Mouse (Mus musculus) liver, embryonic 18 days (tissue): ENCODE results near the gene Ccdc134. TPM values are rescaled to one million over a fixed set of nuclear protein-coding genes. Genes with fewer than 3 reads are reported as not detected.

Experiments used
- polyA plus RNA-seq: library from polyadenylated mRNA; depleted of rRNA; stranded (reverse); fragments of >200 nt; gene quantifications from 2 replicates; pipeline ENCODE4 v1.2.3, GENCODE M21; 2012; rRNA removed

The Ccdc134 gene
- polyA plus RNA-seq: 4.2 and 4.4 TPM in 2 replicates

GRCm38 (mm10) chr15:82127426-82128374 lies at the start of gene Ccdc134:
TSS of gene Ccdc134 (plus strand) at chr15:82127922.

GRCm38 (mm10) chr15:82146770-82147610 lies 19.3 kb downstream of the Ccdc134 start, which contains the start of gene Srebf2:
TSS of gene Srebf2 (plus strand) at chr15:82147181.

Other genes starting within 250 kb of the Ccdc134 start
- gene Polr3h, start 201.7 kb upstream of the Ccdc134 start, polyA plus RNA-seq: 8.2 and 8.8 TPM in 2 replicates
- 0.61 and 0.79 TPM in 2 replicates for gene Csdc2, start 191.2 kb upstream of the Ccdc134 start, polyA plus RNA-seq
- 11.5 and 11.7 TPM in 2 replicates for gene Pmm1, start 167.0 kb upstream of the Ccdc134 start, polyA plus RNA-seq
- not detected in 2 replicates for gene 1700029P11Rik, start 147.4 kb upstream of the Ccdc134 start, polyA plus RNA-seq
- gene Xrcc6, start 140.1 kb upstream of the Ccdc134 start, polyA plus RNA-seq: 17.3 and 18.0 TPM in 2 replicates
- gene Desi1, start 94.1 kb upstream of the Ccdc134 start, polyA plus RNA-seq: 12.0 and 12.1 TPM in 2 replicates
- gene Snu13, start 80.3 kb upstream of the Ccdc134 start, polyA plus RNA-seq: 53.1 TPM in 2 replicates
- gene 4930407I10Rik, start 68.8 kb upstream of the Ccdc134 start, polyA plus RNA-seq: not detected in 2 replicates
- not detected in 2 replicates for gene Mei1, start 57.9 kb upstream of the Ccdc134 start, polyA plus RNA-seq
- 24.5 and 28.5 TPM in 2 replicates for gene Srebf2, start 19.3 kb downstream of the Ccdc134 start, polyA plus RNA-seq
- gene Shisa8, start 84.9 kb downstream of the Ccdc134 start, polyA plus RNA-seq: 0.12 TPM in 2 replicates
- 1.4 and 2.6 TPM in 2 replicates for gene Tnfrsf13c, start 96.4 kb downstream of the Ccdc134 start, polyA plus RNA-seq
- 9.2 and 10.9 TPM in 2 replicates for gene Cenpm, start 116.8 kb downstream of the Ccdc134 start, polyA plus RNA-seq
- gene 1500009C09Rik, start 124.5 kb downstream of the Ccdc134 start, polyA plus RNA-seq: not detected in 2 replicates
- 0.05 and 0.06 TPM in 2 replicates for gene Sept3, start 147.0 kb downstream of the Ccdc134 start, polyA plus RNA-seq
- 0.04 and 0.05 TPM in 2 replicates for gene Wbp2nl, start 171.0 kb downstream of the Ccdc134 start, polyA plus RNA-seq
- gene Naga, start 211.0 kb downstream of the Ccdc134 start, polyA plus RNA-seq: 45.1 and 48.9 TPM in 2 replicates
- 10.9 and 11.4 TPM in 2 replicates for gene Pheta2, start 211.0 kb downstream of the Ccdc134 start, polyA plus RNA-seq
- gene Smdt1, start 211.0 kb downstream of the Ccdc134 start, polyA plus RNA-seq: 86.6 and 90.5 TPM in 2 replicates
- 479 and 545 TPM in 2 replicates for gene Ndufa6, start 226.4 kb downstream of the Ccdc134 start, polyA plus RNA-seq